Mouse (Mus musculus) kidney, postnatal 36 days (tissue): ENCODE results near the gene Rpp14.
"Not testable (repeated sequence)": the region's sequence is repeated elsewhere in the genome, so short reads cannot be mapped to it uniquely, and the experiment has no call there.

Source experiments
- DNase-seq, 2 experiments: peaks; one replicate each; pipeline ENCODE4 v3.0.0; 2021 to 2022; ENCODE audit warnings: mixed read lengths in 2 of 2

Rpp14 gene

GRCm38 (mm10) chr14:8117371-8117770, 37.2 kb downstream of the Rpp14 start:
- no peak for DNase-seq

- DNase-seq, result no peak
Measured at GRCm38 (mm10) chr14:8119454-8119853, 39.3 kb downstream of the Rpp14 start.

GRCm38 (mm10) chr14:8119904-8120303, 39.7 kb downstream of the Rpp14 start:
- no peak for DNase-seq

- DNase-seq, result no peak
Measured at GRCm38 (mm10) chr14:8123141-8123540, 43.0 kb downstream of the Rpp14 start.

GRCm38 (mm10) chr14:8123611-8124010, 43.4 kb downstream of the Rpp14 start:
- not testable (repeated sequence) for DNase-seq

GRCm38 (mm10) chr14:8124046-8124881, 44.1 kb downstream of the Rpp14 start:
- no peak for DNase-seq

- no peak for DNase-seq
Measured at GRCm38 (mm10) chr14:8127971-8128370, 47.8 kb downstream of the Rpp14 start.

GRCm38 (mm10) chr14:8132789-8133188, 52.6 kb downstream of the Rpp14 start:
- no peak for DNase-seq

GRCm38 (mm10) chr14:8134234-8134633, 54.1 kb downstream of the Rpp14 start:
- no peak for DNase-seq

- DNase-seq, result no peak
Measured at GRCm38 (mm10) chr14:8135130-8135529, 55.0 kb downstream of the Rpp14 start.

GRCm38 (mm10) chr14:8139724-8140710, 59.9 kb downstream of the Rpp14 start:
- no peak for DNase-seq

- DNase-seq, result no peak
Measured at GRCm38 (mm10) chr14:8141131-8141530, 61.0 kb downstream of the Rpp14 start.
